Mouse (Mus musculus) liver, postnatal 0 days (tissue): Measurements from ENCODE around the gene Zdhhc23.

Experiments used
- CTCF ChIP-seq: sonication (generic); IDR thresholded peaks from 2 replicates; pipeline ENCODE4 v1.5.1; 2016; ENCODE audit warnings: antibody characterized with exemption, low read depth
- EP300 ChIP-seq: IDR thresholded peaks from 2 replicates; pipeline ENCODE4 v1.6.1; 2016; ENCODE audit warnings: antibody characterized with exemption, low read depth, mild to moderate bottlenecking

GRCm38 (mm10) chr16:43922630-43923029, 57.0 kb downstream of the Zdhhc23 start:
- TF ChIP-seq CTCF (no peak), EP300 (no peak)
